Mouse (Mus musculus) lung, embryonic 16.5 days (tissue): ENCODE results near the gene 1110012L19Rik. TPM values are rescaled to one million over a fixed set of nuclear protein-coding genes. Genes with fewer than 3 reads are reported as not detected.
"Not testable (repeated sequence)": the region's sequence is repeated elsewhere in the genome, so short reads cannot be mapped to it uniquely, and the experiment has no call there.

ENCODE experiments used
- ATAC-seq: fragments of 200-750 bp; cut with Nextera tagmentation; 2 replicates; pipeline ENCODE4 v1.8.0; 2017; ENCODE audit warnings: low read depth, mild to moderate bottlenecking, moderate library complexity
- H3K27ac ChIP-seq: fragments of 300-500 bp; sonication (generic); 2 replicates; pipeline ENCODE4 v1.5.1; 2014; ENCODE audit warnings: mild to moderate bottlenecking, control low read depth, low read length
- H3K27me3 ChIP-seq: fragments of 300-500 bp; sonication (generic); 2 replicates; pipeline ENCODE4 v1.6.1; 2014; ENCODE audit warnings: low read depth, low read length, mixed read lengths; ENCODE audit not compliant: control insufficient read depth, insufficient read depth
- H3K36me3 ChIP-seq: fragments of 300-500 bp; sonication (generic); 2 replicates; pipeline ENCODE4 v1.6.1; 2014; ENCODE audit warnings: low read length; ENCODE audit not compliant: control insufficient read depth, insufficient read depth
- H3K4me1 ChIP-seq: fragments of 300-500 bp; sonication (generic); replicated peaks from 2 replicates; pipeline ENCODE4 v1.6.1; 2014; ENCODE audit warnings: low read length, mixed read lengths; ENCODE audit not compliant: control insufficient read depth, insufficient read depth
- H3K4me2 ChIP-seq: fragments of 300-500 bp; sonication (generic); 2 replicates; pipeline ENCODE4 v1.6.1; 2014; ENCODE audit warnings: low read depth, low read length, control low read depth
- H3K4me3 ChIP-seq: fragments of 300-500 bp; sonication (generic); 2 replicates; pipeline ENCODE4 v1.5.1; 2014; ENCODE audit warnings: mild to moderate bottlenecking, low read length, control low read depth
- H3K9ac ChIP-seq: fragments of 300-500 bp; sonication (generic); 2 replicates; pipeline ENCODE4 v1.6.1; 2014; ENCODE audit warnings: low read length, control low read depth
- H3K9me3 ChIP-seq: fragments of 300-500 bp; sonication (generic); 2 replicates; pipeline ENCODE4 v1.6.1; 2016; ENCODE audit warnings: low read length; ENCODE audit not compliant: control insufficient read depth
- WGBS: fragments of 180-500 bp; shearing (Covaris S2); extraction: QIAGEN DNeasy Blood & Tissue Kit; methylation state at CpG from one replicate; pipeline ENCODE4 v1.1.7; 2014; 5-methylcytosine and 5-hydroxymethylcytosine counted together
- polyA plus RNA-seq: library from polyadenylated mRNA; unstranded; fragments of >200 nt; fragmentation: Nextera tagmentation; extraction: Ambion mirVana; gene quantifications from 2 replicates; pipeline ENCODE4 v1.2.1, GENCODE M21; 2015

Gene 1110012L19Rik
- 30.8 and 34.6 TPM in 2 replicates for polyA plus RNA-seq

DNA sequence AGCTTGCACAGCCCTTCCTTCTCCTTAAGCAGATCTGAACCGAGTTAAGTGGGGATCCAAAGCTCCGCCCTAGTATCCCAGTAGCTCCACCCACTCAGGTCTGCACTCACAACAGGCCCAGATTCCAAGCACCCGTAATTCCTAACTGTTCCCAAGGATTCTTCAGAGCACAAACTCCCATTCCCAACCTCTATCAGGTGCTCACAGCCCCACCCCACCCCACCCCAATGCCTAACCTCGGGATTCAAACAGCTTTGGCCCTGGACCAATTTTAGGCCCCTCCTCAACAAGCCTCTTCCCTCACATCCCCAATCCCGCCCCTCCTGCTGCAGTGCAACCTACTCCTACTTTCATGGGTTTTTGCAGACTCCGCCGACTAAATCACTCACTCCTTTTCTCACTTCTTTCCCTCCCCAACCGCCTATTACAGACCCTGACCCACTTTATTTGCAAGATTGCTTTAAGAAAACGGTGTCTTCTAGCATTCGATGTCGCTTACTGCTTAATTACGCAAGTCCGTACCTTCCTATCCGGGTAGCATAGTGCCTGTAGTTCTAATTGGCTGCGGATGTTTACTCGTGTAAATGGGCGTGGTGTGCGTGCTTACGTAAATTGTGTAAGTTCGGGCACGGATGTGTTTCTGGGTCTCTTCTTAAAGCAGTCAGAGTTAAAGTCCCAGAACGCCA lies at the start of gene 1110012L19Rik:
1110012L19Rik (plus strand) TSS at position 602 of the 686 bp plus-strand sequence.
- H3K4me2 ChIP-seq, result peak within 1 kb of the TSS; percentile 49
- H3K9ac ChIP-seq, result peak within 1 kb of the TSS; percentile 70
- peak; percentile 97 for ATAC-seq
- 14% methylated on average over 22 of the region's 22 CpGs for whole genome bisulfite sequencing
- H3K36me3 ChIP-seq, result peaks cover 3% of the 10 kb centered on the region; the same call in 1 of the 2 replicates
- no peaks in the 10 kb centered on the region for H3K9me3 ChIP-seq
- H3K27me3 ChIP-seq, result no peaks in the 10 kb centered on the region
- H3K4me3 ChIP-seq, result peak within 1 kb of the TSS; percentile 61
- H3K4me1 ChIP-seq, result no peaks in the 10 kb centered on the region
- peak within 1 kb of the TSS; percentile 82 for H3K27ac ChIP-seq

DNA sequence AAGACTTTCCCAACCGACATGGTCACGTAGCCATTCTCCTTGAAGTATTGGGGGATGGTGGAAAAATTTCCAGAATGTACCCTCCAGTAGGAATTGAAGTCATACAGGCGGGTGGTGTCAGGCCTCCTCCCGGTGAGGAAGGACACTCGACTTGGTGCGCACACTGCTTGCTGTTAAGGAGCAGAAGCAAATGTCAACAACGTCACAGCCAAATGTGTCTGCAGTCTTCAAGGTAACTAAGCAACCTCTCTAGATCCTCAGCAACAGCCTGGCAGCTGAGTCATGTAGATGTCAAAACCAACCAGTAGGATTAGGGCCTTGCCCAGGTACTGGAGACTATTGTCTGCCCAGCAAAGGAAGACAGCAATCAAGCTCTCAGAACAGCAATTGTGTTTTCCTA lies 22.7 kb upstream of the 1110012L19Rik start:
- Histone ChIP-seq H3K4me3 (no peak overlapping the region), H3K36me3 (no peaks in the 10 kb centered on the region; the same call in 1 of the 2 replicates), H3K4me2 (no peak overlapping the region), H3K9ac (no peak overlapping the region), H3K9me3 (no peaks in the 10 kb centered on the region), H3K4me1 (0 out of 2 replicates have a peak, but pooled peaks cover 2% of the 10 kb centered on the region), H3K27me3 (no peaks in the 10 kb centered on the region), H3K27ac (no peak overlapping the region)
- ATAC-seq, result no peak
- WGBS, result 73% methylated on average over 7 of the region's 7 CpGs

DNA sequence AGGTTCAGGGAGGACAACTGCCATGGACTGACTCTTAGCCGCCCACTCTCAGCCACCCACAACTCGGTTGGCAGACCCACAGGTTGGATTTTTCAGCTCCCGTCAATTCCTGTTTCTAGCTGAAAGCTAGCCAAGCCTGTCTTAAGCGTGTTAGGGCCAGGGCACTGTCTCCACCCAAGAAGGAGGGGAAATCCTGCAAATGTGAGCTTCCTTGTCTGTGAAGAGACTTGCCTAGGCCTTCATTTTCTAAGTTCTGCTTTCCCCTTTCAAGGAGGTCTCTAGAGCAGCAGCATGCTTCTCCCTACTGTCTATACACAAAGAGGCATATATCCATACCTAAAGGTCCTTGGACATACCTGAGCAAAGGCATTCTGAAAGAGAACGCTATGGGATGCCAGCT lies 22.2 kb upstream of the 1110012L19Rik start:
- WGBS, result 70% methylated on average over 5 of the region's 5 CpGs
- 0 out of 2 replicates have a peak, but pooled peaks cover 2% of the 10 kb centered on the region for H3K4me1 ChIP-seq
- no peak overlapping the region for H3K27ac ChIP-seq
- H3K4me2 ChIP-seq, result no peak overlapping the region
- H3K27me3 ChIP-seq, result no peaks in the 10 kb centered on the region
- H3K9me3 ChIP-seq, result no peaks in the 10 kb centered on the region
- no peaks in the 10 kb centered on the region; the same call in 1 of the 2 replicates for H3K36me3 ChIP-seq
- no peak for ATAC-seq
- H3K4me3 ChIP-seq, result no peak overlapping the region
- H3K9ac ChIP-seq, result no peak overlapping the region

DNA sequence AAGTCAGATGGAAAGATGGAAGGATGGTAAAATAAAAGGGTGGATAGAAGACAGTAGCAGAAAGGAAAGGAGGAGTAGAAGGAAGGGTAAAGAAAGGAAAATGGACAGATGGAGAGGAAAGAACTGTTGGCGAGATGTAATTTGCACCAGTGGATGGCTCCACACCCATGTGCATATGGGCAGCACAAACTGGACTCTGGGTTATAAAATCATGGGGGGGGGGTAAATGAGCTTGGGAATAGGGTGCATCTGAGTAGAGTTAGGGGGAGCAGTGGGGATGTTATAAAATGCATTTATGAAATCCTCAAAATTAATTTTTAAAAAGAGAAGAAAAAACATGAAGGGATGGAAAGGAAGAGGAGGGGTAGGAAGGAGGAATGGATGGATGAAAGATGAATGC lies 21.5 kb upstream of the 1110012L19Rik start:
- ATAC-seq, result no peak
- no peaks in the 10 kb centered on the region for H3K27me3 ChIP-seq
- no peak overlapping the region for H3K27ac ChIP-seq
- H3K9me3 ChIP-seq, result no peaks in the 10 kb centered on the region
- H3K9ac ChIP-seq, result peak overlapping the region; percentile 68
- peak overlapping the region; percentile 63 for H3K4me2 ChIP-seq
- 0 out of 2 replicates have a peak, but pooled peaks cover 2% of the 10 kb centered on the region for H3K4me1 ChIP-seq
- H3K36me3 ChIP-seq, result no peaks in the 10 kb centered on the region; the same call in 1 of the 2 replicates
- WGBS, result 87% methylated on average over 1 of the region's 1 CpGs
- peak overlapping the region; percentile 56 for H3K4me3 ChIP-seq

DNA sequence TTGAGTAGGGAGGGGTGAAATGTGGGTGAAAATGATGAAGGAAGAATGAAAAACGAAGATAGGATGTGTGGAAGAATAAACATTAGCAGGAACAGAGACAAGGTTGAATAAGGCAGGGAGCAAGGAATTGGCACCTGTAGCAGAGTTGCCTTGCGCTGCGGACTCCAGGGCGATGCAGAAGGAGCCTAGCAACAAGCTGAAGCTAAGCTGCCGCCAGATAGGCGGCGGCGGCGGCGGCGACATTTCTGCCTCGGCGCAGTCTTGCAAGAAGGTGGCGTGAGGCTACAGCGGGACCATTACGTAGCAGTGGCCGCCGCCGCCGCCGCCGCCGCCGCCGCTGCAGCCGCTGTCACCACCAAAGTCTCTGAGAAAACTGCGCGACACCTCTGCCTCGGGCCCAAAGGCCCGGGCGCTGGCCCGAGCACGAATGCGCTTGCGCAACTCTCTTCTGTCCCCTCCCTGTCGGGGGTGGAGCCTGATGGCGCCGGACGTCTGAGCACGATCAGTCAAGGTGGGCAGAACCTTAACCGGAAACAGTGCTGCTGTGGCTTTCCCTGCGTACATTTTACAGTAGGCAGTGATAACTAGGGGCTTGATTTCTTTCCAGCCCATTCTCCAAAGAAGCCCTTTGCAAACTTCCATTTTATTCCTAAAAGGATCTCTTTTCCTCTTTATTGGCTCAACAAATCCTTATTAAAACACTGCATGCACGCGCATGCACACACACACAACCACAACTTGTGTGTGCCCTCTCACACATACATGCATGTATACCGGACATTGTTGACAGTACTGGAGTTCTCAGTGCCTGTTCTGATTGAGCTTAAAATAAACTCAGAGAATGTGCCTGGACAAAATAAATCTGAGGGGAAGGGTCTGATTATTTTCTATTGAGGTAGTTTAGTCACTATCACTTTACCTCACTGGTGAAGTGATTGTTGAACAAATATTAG lies 20.7 kb upstream of the 1110012L19Rik start, which contains the start of gene Ids:
Ids (minus strand) TSS at position 424 of the 953 bp plus-strand sequence.
- ATAC-seq, result peak; percentile 98
- WGBS, result 17% methylated on average over 28 of the region's 45 CpGs

DNA sequence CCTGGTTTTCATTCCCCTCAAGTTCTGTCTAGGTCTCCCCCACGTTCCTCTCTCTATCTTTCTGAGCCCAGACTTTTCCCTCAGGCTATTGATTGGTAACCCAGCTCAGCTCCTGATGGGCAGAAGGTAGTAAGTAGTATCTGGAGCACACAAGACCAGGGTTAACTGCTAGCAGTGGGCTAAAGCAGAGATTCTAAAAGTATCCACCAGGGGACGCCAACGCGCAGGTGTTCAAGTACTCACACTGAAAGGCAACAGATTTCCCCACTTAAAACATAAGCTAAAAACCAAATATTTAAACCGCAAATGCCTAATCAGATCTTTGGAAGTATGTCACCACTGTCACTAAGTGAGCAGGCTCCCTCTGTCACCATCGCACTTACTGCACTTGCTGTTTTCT lies 15.9 kb upstream of the 1110012L19Rik start:
- not testable (repeated sequence) for H3K4me2 ChIP-seq, ATAC-seq, H3K36me3 ChIP-seq, H3K9ac ChIP-seq, H3K4me3 ChIP-seq, H3K27ac ChIP-seq, H3K9me3 ChIP-seq, H3K27me3 ChIP-seq, H3K4me1 ChIP-seq
- 0% methylated on average over 1 of the region's 6 CpGs for WGBS

More for the DNA sequence above, 20.7 kb upstream of the 1110012L19Rik start, which contains the start of gene Ids:
- Histone ChIP-seq H3K27ac (peak within 1 kb of the TSS; percentile 57), H3K36me3 (no peaks in the 10 kb centered on the region; the same call in 1 of the 2 replicates), H3K4me2 (peak within 1 kb of the TSS; percentile 63), H3K4me1 (0 out of 2 replicates have a peak, but pooled peaks cover 2% of the 10 kb centered on the region), H3K9ac (peak within 1 kb of the TSS; percentile 68), H3K9me3 (no peaks in the 10 kb centered on the region), H3K27me3 (no peaks in the 10 kb centered on the region), H3K4me3 (peak within 1 kb of the TSS; percentile 56)

DNA sequence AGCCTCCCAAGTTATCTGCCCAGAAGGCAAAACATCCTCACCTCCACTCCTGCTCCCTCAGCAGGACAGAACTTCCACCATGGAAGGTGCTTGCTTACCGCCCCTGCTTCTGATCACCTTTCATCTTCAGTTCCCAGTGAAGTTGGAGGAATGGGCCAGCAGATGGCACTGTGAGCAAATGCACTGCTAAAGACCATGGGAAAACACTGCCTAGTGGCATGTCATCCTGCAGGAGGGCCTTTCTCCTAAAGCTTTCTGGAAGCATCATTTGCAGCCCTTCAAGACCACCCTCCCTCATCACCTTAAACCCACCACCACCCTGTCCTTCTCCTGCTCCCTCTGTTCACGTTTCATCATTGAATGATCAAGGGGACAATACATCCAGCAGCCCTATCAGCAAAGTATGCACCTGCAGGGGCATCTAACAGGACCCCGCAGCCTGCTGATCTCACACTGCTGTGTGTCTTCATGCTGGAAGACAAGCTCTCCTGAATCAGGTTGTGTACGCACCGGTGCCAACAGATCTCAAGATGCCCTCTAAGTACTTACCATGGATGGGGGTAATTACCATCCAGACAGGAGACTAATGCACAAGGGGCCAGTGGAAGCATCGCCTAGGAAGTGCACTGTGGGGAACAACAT lies 11.1 kb upstream of the 1110012L19Rik start:
- H3K27ac ChIP-seq, H3K9ac ChIP-seq, H3K4me2 ChIP-seq, H3K4me3 ChIP-seq, H3K27me3 ChIP-seq, H3K4me1 ChIP-seq, H3K36me3 ChIP-seq, H3K9me3 ChIP-seq, ATAC-seq: not testable (repeated sequence)
- WGBS, result 61% methylated on average over 4 of the region's 6 CpGs

DNA sequence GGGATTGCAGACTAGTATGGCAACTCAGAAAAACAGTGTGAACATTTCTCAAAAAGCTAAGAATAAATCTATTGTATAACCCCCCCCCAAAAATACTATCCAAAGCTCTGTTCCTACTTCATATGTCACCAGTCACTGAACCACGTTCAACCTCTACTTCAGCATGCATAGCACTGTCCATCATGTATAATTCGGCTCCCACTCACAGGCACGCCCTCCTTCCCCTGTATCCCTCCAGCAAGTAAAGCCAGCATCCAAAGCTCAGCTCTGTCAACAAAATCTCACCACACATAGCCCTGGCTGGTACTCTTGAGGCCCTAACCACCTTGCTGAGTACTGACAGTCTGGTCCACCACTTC lies 781 bp upstream of the 1110012L19Rik start:
- Histone ChIP-seq H3K27ac (no peak overlapping the region; the same call in 1 of the 2 replicates), H3K4me3 (peak overlapping the region; percentile 61), H3K9me3 (no peaks in the 10 kb centered on the region), H3K9ac (peak overlapping the region; percentile 70), H3K27me3 (no peaks in the 10 kb centered on the region), H3K36me3 (peaks cover 3% of the 10 kb centered on the region; the same call in 1 of the 2 replicates), H3K4me1 (no peaks in the 10 kb centered on the region), H3K4me2 (peak overlapping the region; percentile 49)
- no peak for ATAC-seq
- 47% methylated on average over 3 of the region's 3 CpGs for WGBS
